Mouse (Mus musculus): ENCODE data around the gene Mrpl36. TPM values are rescaled to one million over a fixed set of nuclear protein-coding genes. Genes with fewer than 3 reads are reported as not detected.

Gene Mrpl36
- polyA plus RNA-seq, 1 experiment, result 79.8 TPM

DNA sequence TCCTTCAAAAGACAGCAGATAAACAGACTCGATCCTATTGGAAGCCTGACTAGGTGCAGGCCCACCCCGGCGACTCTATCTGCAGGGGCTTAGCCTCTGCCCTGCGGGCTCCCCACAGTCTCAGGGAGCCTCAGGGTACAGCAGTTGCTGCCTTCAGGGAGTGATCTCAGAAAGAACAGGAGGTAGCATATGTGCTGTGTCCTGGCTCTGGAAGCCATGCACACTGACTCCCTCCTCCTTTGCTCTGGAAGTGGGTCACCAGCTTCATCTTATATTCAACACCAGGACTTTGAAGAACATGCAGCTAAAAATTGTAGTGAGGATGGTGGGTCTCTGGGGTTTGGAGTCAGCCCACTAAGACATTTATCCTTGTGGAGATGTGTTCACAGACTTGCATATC, 45.1 kb downstream of the Mrpl36 start:
- Histone ChIP-seq H3K79me2 (ENCODE audit: control insufficient read depth, insufficient read depth) (no peaks in the 10 kb centered on the region), H3K27me3 (ENCODE audit: control insufficient read depth, insufficient read depth, insufficient read length) (peaks cover 5% of the 10 kb centered on the region), H3ac (ENCODE audit: control insufficient read depth, insufficient read length) (no peak overlapping the region), H3K4me3 (no peak overlapping the region), H3K36me3 (ENCODE audit: control insufficient read depth, insufficient read depth) (no peaks in the 10 kb centered on the region), H3K4me2 (ENCODE audit: low read depth) (no peak overlapping the region)
- TF ChIP-seq POLR2A (IDR thresholded peaks at IDR 0.05; ENCODE audit: insufficient read length, low read depth) (no peak), CEBPB (IDR thresholded peaks at IDR 0.05; ENCODE audit: insufficient read depth, poor library complexity, severe bottlenecking) (no peak), SRF (IDR thresholded peaks at IDR 0.05; ENCODE audit: control insufficient read depth, insufficient read length, low read depth) (no peak), MYOG (IDR thresholded peaks at IDR 0.05; ENCODE audit: control insufficient read depth in 1 of 3, insufficient read depth in 1 of 3, insufficient read length in 2 of 3, low read depth in 2 of 3) (no peak), TCF12 (IDR thresholded peaks at IDR 0.05; ENCODE audit: insufficient read depth, poor library complexity, severe bottlenecking) (no peak), MAX (IDR thresholded peaks at IDR 0.05; ENCODE audit: low read depth) (no peak), REST (IDR thresholded peaks at IDR 0.05; ENCODE audit: insufficient read depth, insufficient read length) (no peak), USF1 (IDR thresholded peaks at IDR 0.05; ENCODE audit: low read depth) (no peak), E2F4 (IDR thresholded peaks at IDR 0.05; ENCODE audit: insufficient read depth) (no peak), MYOD1 (IDR thresholded peaks at IDR 0.05; ENCODE audit: control insufficient read depth in 1 of 3, insufficient read length in 2 of 3, low read depth in 2 of 3) (no peak), POLR2AphosphoS2 (IDR thresholded peaks at IDR 0.05; ENCODE audit: insufficient read length, low read depth) (no peak)

GRCm38 (mm10) chr13:73374612-73375011, 46.3 kb downstream of the Mrpl36 start:
- H3K79me2 ChIP-seq (ENCODE audit: control insufficient read depth, insufficient read depth), result no peaks in the 10 kb centered on the region
- no peak overlapping the region for H3K4me3 ChIP-seq
- no peaks in the 10 kb centered on the region for H3K36me3 ChIP-seq (ENCODE audit: control insufficient read depth, insufficient read depth)
- TF ChIP-seq REST (IDR thresholded peaks at IDR 0.05; ENCODE audit: insufficient read depth, insufficient read length) (no peak), E2F4 (IDR thresholded peaks at IDR 0.05; ENCODE audit: insufficient read depth) (no peak), POLR2A (IDR thresholded peaks at IDR 0.05; ENCODE audit: insufficient read length, low read depth) (no peak), MAX (IDR thresholded peaks at IDR 0.05; ENCODE audit: low read depth) (no peak), POLR2AphosphoS2 (IDR thresholded peaks at IDR 0.05; ENCODE audit: insufficient read length, low read depth) (no peak), MYOD1 (IDR thresholded peaks at IDR 0.05; ENCODE audit: control insufficient read depth in 1 of 3, insufficient read length in 2 of 3, low read depth in 2 of 3) (no peak), MYOG (IDR thresholded peaks at IDR 0.05; ENCODE audit: control insufficient read depth in 1 of 3, insufficient read depth in 1 of 3, insufficient read length in 2 of 3, low read depth in 2 of 3) (no peak), CEBPB (IDR thresholded peaks at IDR 0.05; ENCODE audit: insufficient read depth, poor library complexity, severe bottlenecking) (no peak), SRF (IDR thresholded peaks at IDR 0.05; ENCODE audit: control insufficient read depth, insufficient read length, low read depth) (no peak), USF1 (IDR thresholded peaks at IDR 0.05; ENCODE audit: low read depth) (no peak), TCF3 (IDR thresholded peaks at IDR 0.05; ENCODE audit: insufficient read length, low read depth) (no peak), TCF12 (IDR thresholded peaks at IDR 0.05; ENCODE audit: insufficient read depth, poor library complexity, severe bottlenecking) (no peak)
- peaks cover 9% of the 10 kb centered on the region for H3K27me3 ChIP-seq (ENCODE audit: control insufficient read depth, insufficient read depth, insufficient read length)
- H3K4me2 ChIP-seq (ENCODE audit: low read depth), result no peak overlapping the region
- H3ac ChIP-seq (ENCODE audit: control insufficient read depth, insufficient read length), result no peak overlapping the region

- Histone ChIP-seq H3K27me3 (ENCODE audit: control insufficient read depth, insufficient read depth, insufficient read length) (peaks cover 14% of the 10 kb centered on the region), H3ac (ENCODE audit: control insufficient read depth, insufficient read length) (no peak overlapping the region)
- TF ChIP-seq REST (IDR thresholded peaks at IDR 0.05; ENCODE audit: insufficient read depth, insufficient read length), result no peak
- no peak for TF ChIP-seq TCF12 (IDR thresholded peaks at IDR 0.05; ENCODE audit: insufficient read depth, poor library complexity, severe bottlenecking)
- no peak for TF ChIP-seq TCF3 (IDR thresholded peaks at IDR 0.05; ENCODE audit: insufficient read length, low read depth)
- no peak for TF ChIP-seq POLR2A (IDR thresholded peaks at IDR 0.05; ENCODE audit: insufficient read length, low read depth)
- TF ChIP-seq POLR2AphosphoS2 (IDR thresholded peaks at IDR 0.05; ENCODE audit: insufficient read length, low read depth), result no peak
Measured at GRCm38 (mm10) chr13:73377637-73378036, 49.3 kb downstream of the Mrpl36 start.

More at GRCm38 (mm10) chr13:73377637-73378036, 49.3 kb downstream of the Mrpl36 start:
- no peak overlapping the region for H3K4me2 ChIP-seq (ENCODE audit: low read depth)
- no peaks in the 10 kb centered on the region for H3K36me3 ChIP-seq (ENCODE audit: control insufficient read depth, insufficient read depth)
- H3K4me3 ChIP-seq, result no peak overlapping the region
- H3K79me2 ChIP-seq (ENCODE audit: control insufficient read depth, insufficient read depth), result no peaks in the 10 kb centered on the region

Other genes with a start within 250 kb of the Mrpl36 start
- gene Irx4, start 68.0 kb upstream of the Mrpl36 start, polyA plus RNA-seq (2012; fragmentation: generic; extraction: Trizol), result not detected
- 254 TPM for gene Ndufs6, start within 50 bp of the Mrpl36 start, polyA plus RNA-seq (2012; fragmentation: generic; extraction: Trizol)
- 10.1 TPM for gene Lpcat1, start 138.7 kb downstream of the Mrpl36 start, polyA plus RNA-seq (2012; fragmentation: generic; extraction: Trizol)
- not detected for gene Slc6a3, start 208.2 kb downstream of the Mrpl36 start, polyA plus RNA-seq (2012; fragmentation: generic; extraction: Trizol)